Mouse (Mus musculus): Measurements from ENCODE around the gene Nek8. TPM values are rescaled to one million over a fixed set of nuclear protein-coding genes. Genes with fewer than 3 reads are reported as not detected.

The Nek8 gene
- polyA plus RNA-seq, 1 experiment from 2014 or later: 6.4 TPM

GRCm38 (mm10) chr11:78159096-78159495 lies 17.4 kb downstream of the Nek8 start:
- no peak overlapping the region for H3K27ac ChIP-seq (ENCODE audit: low read depth, low read length)
- H3K9me3 ChIP-seq (ENCODE audit: control insufficient read depth, low read length): no peaks in the 10 kb centered on the region
- no peak overlapping the region for H3K9ac ChIP-seq (ENCODE audit: low read length)
- H3K4me3 ChIP-seq (ENCODE audit: low read depth, low read length): no peak overlapping the region
- peaks cover 37% of the 10 kb centered on the region for H3K36me3 ChIP-seq (ENCODE audit: control insufficient read depth, insufficient read depth, low read length)
- peaks cover 19% of the 10 kb centered on the region for H3K4me1 ChIP-seq (ENCODE audit: control insufficient read depth, insufficient read depth, low read length)
- H3K4me2 ChIP-seq: no peak overlapping the region
- DNase-seq (ENCODE audit: low spot score, missing footprints) (peak; percentile 97), ATAC-seq (ENCODE audit: low FRiP score) (peak; percentile 36)
- H3K27me3 ChIP-seq (ENCODE audit: control insufficient read depth, insufficient read depth, low read length): no peaks in the 10 kb centered on the region
- WGBS: 37% methylated on average over 2 of the region's 2 CpGs

GRCm38 (mm10) chr11:78156156-78156699 lies 20.2 kb downstream of the Nek8 start:
- Histone ChIP-seq H3K9me3 (ENCODE audit: control insufficient read depth, low read length) (no peaks in the 10 kb centered on the region), H3K27me3 (ENCODE audit: control insufficient read depth, insufficient read depth, low read length) (no peaks in the 10 kb centered on the region), H3K4me2 (no peak overlapping the region), H3K4me1 (ENCODE audit: control insufficient read depth, insufficient read depth, low read length) (no peaks in the 10 kb centered on the region), H3K4me3 (ENCODE audit: low read depth, low read length) (no peak overlapping the region), H3K9ac (ENCODE audit: low read length) (no peak overlapping the region), H3K27ac (ENCODE audit: low read depth, low read length) (no peak overlapping the region), H3K36me3 (ENCODE audit: control insufficient read depth, insufficient read depth, low read length) (peaks cover 30% of the 10 kb centered on the region)
- DNase-seq (ENCODE audit: low spot score, missing footprints) (no peak), ATAC-seq (ENCODE audit: low FRiP score) (no peak)
- 76% methylated on average over 6 of the region's 6 CpGs for WGBS

- no peak for ATAC-seq (ENCODE audit: low FRiP score)
Measured at GRCm38 (mm10) chr11:78155674-78156073, 20.8 kb downstream of the Nek8 start.

GRCm38 (mm10) chr11:78153778-78154177 lies 22.7 kb downstream of the Nek8 start:
- Histone ChIP-seq H3K27ac (ENCODE audit: low read depth, low read length) (no peak overlapping the region), H3K36me3 (ENCODE audit: control insufficient read depth, insufficient read depth, low read length) (peaks cover 22% of the 10 kb centered on the region; the same call in 1 of the 2 replicates)

More at GRCm38 (mm10) chr11:78155674-78156073, 20.8 kb downstream of the Nek8 start:
- H3K4me2 ChIP-seq: no peak overlapping the region
- H3K27ac ChIP-seq (ENCODE audit: low read depth, low read length): no peak overlapping the region
- H3K9ac ChIP-seq (ENCODE audit: low read length): no peak overlapping the region
- no peak for DNase-seq (ENCODE audit: low spot score, missing footprints)
- no peaks in the 10 kb centered on the region for H3K4me1 ChIP-seq (ENCODE audit: control insufficient read depth, insufficient read depth, low read length)
- peaks cover 26% of the 10 kb centered on the region for H3K36me3 ChIP-seq (ENCODE audit: control insufficient read depth, insufficient read depth, low read length)
- H3K27me3 ChIP-seq (ENCODE audit: control insufficient read depth, insufficient read depth, low read length): no peaks in the 10 kb centered on the region
- no peak overlapping the region for H3K4me3 ChIP-seq (ENCODE audit: low read depth, low read length)
- WGBS: 87% methylated on average over 5 of the region's 5 CpGs
- H3K9me3 ChIP-seq (ENCODE audit: control insufficient read depth, low read length): no peaks in the 10 kb centered on the region

GRCm38 (mm10) chr11:78152299-78153231 lies 23.9 kb downstream of the Nek8 start:
- Histone ChIP-seq H3K4me1 (ENCODE audit: control insufficient read depth, insufficient read depth, low read length) (no peaks in the 10 kb centered on the region), H3K36me3 (ENCODE audit: control insufficient read depth, insufficient read depth, low read length) (peaks cover 12% of the 10 kb centered on the region; the same call in 1 of the 2 replicates), H3K4me3 (ENCODE audit: low read depth, low read length) (no peak overlapping the region), H3K27ac (ENCODE audit: low read depth, low read length) (no peak overlapping the region), H3K4me2 (no peak overlapping the region), H3K27me3 (ENCODE audit: control insufficient read depth, insufficient read depth, low read length) (no peaks in the 10 kb centered on the region), H3K9ac (ENCODE audit: low read length) (no peak overlapping the region), H3K9me3 (ENCODE audit: control insufficient read depth, low read length) (no peaks in the 10 kb centered on the region)
- 79% methylated on average over 9 of the region's 9 CpGs for WGBS
- DNase-seq (ENCODE audit: low spot score, missing footprints): no peak
- ATAC-seq (ENCODE audit: low FRiP score): no peak

More at GRCm38 (mm10) chr11:78153778-78154177, 22.7 kb downstream of the Nek8 start:
- no peaks in the 10 kb centered on the region for H3K4me1 ChIP-seq (ENCODE audit: control insufficient read depth, insufficient read depth, low read length)
- 92% methylated on average over 13 of the region's 13 CpGs for WGBS
- H3K27me3 ChIP-seq (ENCODE audit: control insufficient read depth, insufficient read depth, low read length): no peaks in the 10 kb centered on the region
- no peak for DNase-seq (ENCODE audit: low spot score, missing footprints)
- no peak overlapping the region for H3K9ac ChIP-seq (ENCODE audit: low read length)
- no peak overlapping the region for H3K4me3 ChIP-seq (ENCODE audit: low read depth, low read length)
- no peak overlapping the region for H3K4me2 ChIP-seq
- ATAC-seq (ENCODE audit: low FRiP score): 0 out of 2 replicates have a peak, but pooled peaks have one; percentile 22
- H3K9me3 ChIP-seq (ENCODE audit: control insufficient read depth, low read length): no peaks in the 10 kb centered on the region

- Histone ChIP-seq H3K27ac (ENCODE audit: low read depth, low read length) (no peak overlapping the region), H3K4me3 (ENCODE audit: low read depth, low read length) (no peak overlapping the region), H3K9me3 (ENCODE audit: control insufficient read depth, low read length) (no peaks in the 10 kb centered on the region), H3K36me3 (ENCODE audit: control insufficient read depth, insufficient read depth, low read length) (peaks cover 14% of the 10 kb centered on the region), H3K27me3 (ENCODE audit: control insufficient read depth, insufficient read depth, low read length) (no peaks in the 10 kb centered on the region), H3K4me1 (ENCODE audit: control insufficient read depth, insufficient read depth, low read length) (no peaks in the 10 kb centered on the region), H3K9ac (ENCODE audit: low read length) (no peak overlapping the region), H3K4me2 (no peak overlapping the region)
- ATAC-seq (ENCODE audit: low FRiP score) (no peak), DNase-seq (ENCODE audit: low spot score, missing footprints) (no peak)
- WGBS: 41% methylated on average over 1 of the region's 1 CpGs
Measured at GRCm38 (mm10) chr11:78151161-78151560, 25.3 kb downstream of the Nek8 start.

- ATAC-seq (ENCODE audit: low FRiP score) (no peak), DNase-seq (ENCODE audit: low spot score, missing footprints) (no peak)
- H3K9ac ChIP-seq (ENCODE audit: low read length): no peak overlapping the region
- H3K4me2 ChIP-seq: no peak overlapping the region
- H3K9me3 ChIP-seq (ENCODE audit: control insufficient read depth, low read length): no peaks in the 10 kb centered on the region
- H3K27me3 ChIP-seq (ENCODE audit: control insufficient read depth, insufficient read depth, low read length): no peaks in the 10 kb centered on the region
- peaks cover 7% of the 10 kb centered on the region for H3K36me3 ChIP-seq (ENCODE audit: control insufficient read depth, insufficient read depth, low read length)
- WGBS: 94% methylated on average over 6 of the region's 6 CpGs
- H3K27ac ChIP-seq (ENCODE audit: low read depth, low read length): no peak overlapping the region
- H3K4me3 ChIP-seq (ENCODE audit: low read depth, low read length): no peak overlapping the region
- no peaks in the 10 kb centered on the region for H3K4me1 ChIP-seq (ENCODE audit: control insufficient read depth, insufficient read depth, low read length)
Measured at GRCm38 (mm10) chr11:78146707-78147543, 29.6 kb downstream of the Nek8 start.

GRCm38 (mm10) chr11:78146168-78146567 lies 30.3 kb downstream of the Nek8 start:
- H3K9ac ChIP-seq (ENCODE audit: low read length): no peak overlapping the region
- no peaks in the 10 kb centered on the region for H3K9me3 ChIP-seq (ENCODE audit: control insufficient read depth, low read length)
- DNase-seq (ENCODE audit: low spot score, missing footprints) (no peak), ATAC-seq (ENCODE audit: low FRiP score) (no peak)
- H3K4me3 ChIP-seq (ENCODE audit: low read depth, low read length): no peak overlapping the region
- no peaks in the 10 kb centered on the region for H3K4me1 ChIP-seq (ENCODE audit: control insufficient read depth, insufficient read depth, low read length)
- 87% methylated on average over 5 of the region's 5 CpGs for WGBS
- H3K27me3 ChIP-seq (ENCODE audit: control insufficient read depth, insufficient read depth, low read length): no peaks in the 10 kb centered on the region
- H3K36me3 ChIP-seq (ENCODE audit: control insufficient read depth, insufficient read depth, low read length): peaks cover 7% of the 10 kb centered on the region
- H3K4me2 ChIP-seq: no peak overlapping the region
- no peak overlapping the region for H3K27ac ChIP-seq (ENCODE audit: low read depth, low read length)
